Mouse (Mus musculus) testis, adult 2 months (tissue): ENCODE data around the gene Adamts7.

Experiments used
- CTCF ChIP-seq: fragments of 200-500 bp; IDR thresholded peaks from 2 replicates; pipeline ENCODE4 v1.5.1; 2012; ENCODE audit warnings: low read depth, mild to moderate bottlenecking, inconsistent platforms, low read length, moderate library complexity; ENCODE audit not compliant: control insufficient read depth, insufficient read depth, insufficient replicate concordance
- POLR2A ChIP-seq: fragments of 200-500 bp; IDR thresholded peaks from 2 replicates; pipeline ENCODE4 v1.6.1; 2012; ENCODE audit warnings: low read depth, mild to moderate bottlenecking, inconsistent platforms, low read length, moderate library complexity; ENCODE audit not compliant: control insufficient read depth

- TF ChIP-seq CTCF (no peak), POLR2A (no peak)
Measured at GRCm38 (mm10) chr9:90213127-90213526, 50.3 kb downstream of the Adamts7 start.
